Mouse (Mus musculus) frontal cortex, postnatal 14 days (tissue): ENCODE data around the gene Tagln.
A peak's percentile ranks its signal among the peaks of the same experiment; 100 is the strongest.

Experiments used
- DNase-seq, 2 experiments: peaks; one replicate each; pipeline ENCODE4 v3.0.0; 2022; ENCODE audit warnings: low spot score in 2 of 2

Tagln gene

GRCm38 (mm10) chr9:45946182-45946871, 10.5 kb upstream of the Tagln start:
- no peak for DNase-seq

GRCm38 (mm10) chr9:45945721-45946120, 9.9 kb upstream of the Tagln start:
- no peak for DNase-seq

DNA sequence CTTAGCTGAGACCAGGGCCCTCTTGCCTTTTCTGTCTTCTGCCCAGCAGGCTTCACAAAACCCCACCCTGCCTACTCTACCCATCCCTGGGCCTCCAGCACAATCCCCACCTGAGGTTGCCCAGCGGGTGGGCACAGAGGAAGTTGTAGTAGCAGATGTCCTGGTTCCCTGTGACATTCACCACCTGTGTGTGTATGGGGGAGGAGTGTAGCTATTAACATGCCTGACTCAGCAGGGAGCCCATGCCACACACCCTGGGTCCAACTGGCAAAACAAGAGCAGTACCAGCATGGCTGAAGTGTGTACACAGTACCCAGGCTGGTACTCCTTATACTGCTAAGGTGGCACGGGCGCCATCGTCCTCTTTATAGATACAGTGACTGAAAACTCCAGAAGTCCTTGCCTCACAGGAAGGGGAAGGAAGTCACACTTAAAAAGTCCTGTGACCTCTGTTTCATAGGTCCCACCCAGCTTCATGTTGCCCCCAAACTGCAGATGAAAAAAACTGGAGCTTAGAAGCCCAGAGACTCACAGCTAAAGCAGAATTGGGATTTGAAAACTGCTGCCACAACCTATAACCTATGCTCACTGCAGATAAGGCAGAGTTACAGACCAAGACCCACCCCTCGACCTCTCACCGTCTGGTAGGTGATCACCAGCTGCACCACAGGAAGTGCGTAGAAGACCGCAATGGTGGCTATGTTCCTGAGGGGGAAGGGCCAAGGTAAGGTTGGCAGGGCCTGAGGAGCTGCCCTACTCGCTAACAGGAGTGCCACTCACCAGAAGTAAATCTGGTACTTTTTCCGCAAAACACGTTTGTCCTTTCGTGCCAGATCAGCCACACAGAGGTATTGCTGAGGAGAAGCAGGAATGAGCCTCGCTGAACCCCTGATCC, 8.9 kb upstream of the Tagln start:
- no peak for DNase-seq

DNA sequence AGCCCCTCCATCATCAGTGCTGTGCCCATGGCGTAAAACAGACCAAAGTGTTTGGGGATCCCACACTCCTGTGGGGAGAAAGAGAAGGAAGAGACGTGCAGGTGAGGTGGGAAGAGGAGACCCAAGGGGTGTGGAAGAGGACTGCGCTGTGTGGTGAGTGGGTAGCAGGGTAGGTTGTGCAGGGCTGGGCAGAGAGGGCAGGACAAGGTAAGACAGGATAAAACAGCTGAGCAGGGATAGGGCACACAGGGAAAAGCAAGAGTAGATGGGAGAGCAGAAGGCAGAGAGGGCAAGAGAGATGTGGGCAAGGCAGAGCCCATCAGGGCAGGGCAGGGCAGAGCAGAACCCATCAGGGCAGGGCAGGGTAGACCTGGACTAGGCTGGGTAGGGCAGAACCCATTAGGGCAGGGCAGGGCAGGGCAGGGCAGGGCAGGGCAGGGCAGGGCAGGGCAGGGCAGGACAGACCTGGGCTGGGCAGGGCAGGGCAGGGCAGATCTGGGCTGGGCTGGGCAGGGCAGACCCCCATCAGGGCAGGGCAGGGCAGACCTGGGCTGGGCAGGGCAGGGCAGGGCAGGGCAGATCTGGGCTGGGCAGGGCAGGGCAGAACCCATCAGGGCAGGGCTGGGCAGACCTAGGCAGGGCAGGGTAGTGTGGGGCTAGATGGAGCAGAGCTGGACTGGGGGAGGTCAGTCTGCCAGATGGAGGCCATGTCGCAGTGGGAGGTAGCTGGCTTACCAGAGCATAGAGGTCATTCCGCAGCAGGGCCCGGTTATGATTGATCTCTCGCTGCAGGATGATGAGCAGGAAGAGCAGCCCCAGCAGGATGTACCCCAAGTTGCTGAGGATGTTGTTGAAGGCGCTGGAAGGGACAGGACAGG, 8.0 kb upstream of the Tagln start:
- no peak for DNase-seq

DNA sequence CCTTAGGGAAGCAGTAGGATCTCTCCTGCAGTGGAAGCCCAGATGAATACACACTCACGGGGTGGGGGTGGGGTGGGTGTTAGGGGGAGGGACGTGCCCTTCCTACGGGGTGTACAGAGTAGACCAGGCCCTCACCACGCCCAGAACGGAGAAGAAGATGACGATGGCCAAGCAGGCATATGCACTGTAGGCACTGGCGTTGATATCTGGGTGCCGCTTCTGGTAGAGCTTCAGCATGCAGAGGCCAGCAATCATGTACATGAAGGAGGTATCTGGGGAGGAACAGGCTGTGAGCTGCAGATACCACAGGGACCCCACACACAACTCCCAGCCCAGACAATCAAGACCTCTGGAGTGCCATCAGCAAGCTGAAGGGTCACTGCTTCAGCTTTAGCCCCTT, 7.1 kb upstream of the Tagln start:
- DNase-seq = no peak

- no peak for DNase-seq
Observed at GRCm38 (mm10) chr9:45942464-45942863, 6.6 kb upstream of the Tagln start.

DNA sequence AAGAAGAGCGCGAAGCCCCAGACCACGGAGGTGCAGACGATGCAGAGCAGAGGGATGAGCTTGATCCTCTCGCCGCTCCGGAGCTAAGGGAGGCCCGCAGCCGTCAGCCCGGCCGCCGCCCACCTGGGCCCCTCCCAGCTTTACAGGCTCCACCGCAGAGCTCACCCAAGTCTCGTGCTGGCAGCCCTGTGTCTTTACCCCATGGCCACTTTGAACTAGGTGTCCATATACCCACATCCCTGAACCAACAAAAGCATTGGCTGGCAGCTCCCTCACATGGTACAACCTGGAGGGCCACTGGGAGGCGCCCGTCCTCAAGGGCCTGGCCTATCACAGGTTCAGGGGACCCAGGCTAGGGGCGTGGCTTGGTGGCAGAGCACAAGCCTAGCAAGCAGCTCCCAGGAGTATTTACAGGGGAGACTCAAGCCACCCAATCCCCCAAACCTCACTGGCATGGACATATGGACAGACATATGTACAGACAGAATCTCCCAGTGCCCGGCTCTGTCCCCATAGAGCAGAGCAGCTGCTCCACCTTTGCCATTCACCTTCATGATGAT, 5.6 kb upstream of the Tagln start:
- no peak for DNase-seq

DNA sequence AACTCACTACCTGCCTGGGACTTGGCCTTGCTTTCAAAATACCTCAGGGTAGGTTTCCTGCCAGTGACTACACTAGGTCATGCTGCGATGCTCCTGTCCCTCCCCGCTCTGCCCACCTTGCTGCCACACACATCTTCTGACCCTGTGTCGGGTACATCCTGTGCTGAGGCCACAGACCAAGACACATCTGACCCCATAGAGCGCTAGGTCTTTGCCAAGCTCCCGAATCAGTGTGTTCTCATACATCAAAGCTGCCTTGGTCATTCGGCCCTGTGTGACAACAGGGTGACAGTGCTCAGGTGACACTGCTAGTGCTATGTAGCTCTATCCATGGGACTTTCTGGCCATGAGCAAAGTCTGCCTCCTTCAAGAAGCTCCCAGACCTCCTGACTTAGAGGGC, 3.9 kb upstream of the Tagln start:
- no peak for DNase-seq

DNA sequence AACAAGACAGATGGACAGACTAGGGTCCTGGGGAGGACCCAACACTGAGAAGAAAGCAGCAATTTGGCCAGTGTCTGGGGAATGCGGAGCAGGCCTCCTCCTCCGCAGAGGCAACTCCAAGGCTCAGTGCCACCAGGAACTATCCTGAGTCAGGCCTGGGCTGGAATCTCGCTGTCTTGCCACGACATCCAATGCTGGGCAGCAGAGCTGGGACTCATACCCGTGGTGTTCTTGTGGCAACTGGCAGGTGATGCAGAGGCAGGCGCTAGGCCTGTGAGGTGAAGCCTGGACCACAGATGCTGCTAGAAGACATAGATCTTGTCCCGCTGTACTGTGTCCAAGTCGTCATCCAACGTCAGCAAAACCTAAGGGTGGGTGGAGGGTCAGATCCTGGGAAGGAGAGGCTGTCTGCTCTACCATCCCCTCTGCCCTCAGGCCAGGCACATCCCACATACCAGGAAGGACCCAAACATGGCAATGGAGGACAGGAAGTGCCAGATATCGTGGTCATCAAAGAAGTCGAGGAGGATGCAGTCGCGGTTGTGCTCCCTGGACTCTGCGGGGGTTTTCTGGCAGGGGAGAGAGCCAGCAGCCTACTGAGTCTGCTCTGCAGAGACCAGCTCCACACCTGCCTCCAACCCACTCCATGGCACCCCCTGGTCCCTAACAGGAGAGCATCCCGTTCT, 3.2 kb upstream of the Tagln start:
- DNase-seq = no peak

- DNase-seq = no peak
Observed at GRCm38 (mm10) chr9:45938088-45938487, 2.2 kb upstream of the Tagln start.

- peak in 1 of 2 experiments; percentile 49 for DNase-seq
Observed at GRCm38 (mm10) chr9:45936883-45937282, 1.0 kb upstream of the Tagln start.

- DNase-seq = no peak
Observed at GRCm38 (mm10) chr9:45932571-45933415, 3.1 kb downstream of the Tagln start.

GRCm38 (mm10) chr9:45931958-45932357, 3.9 kb downstream of the Tagln start:
- no peak for DNase-seq

DNA sequence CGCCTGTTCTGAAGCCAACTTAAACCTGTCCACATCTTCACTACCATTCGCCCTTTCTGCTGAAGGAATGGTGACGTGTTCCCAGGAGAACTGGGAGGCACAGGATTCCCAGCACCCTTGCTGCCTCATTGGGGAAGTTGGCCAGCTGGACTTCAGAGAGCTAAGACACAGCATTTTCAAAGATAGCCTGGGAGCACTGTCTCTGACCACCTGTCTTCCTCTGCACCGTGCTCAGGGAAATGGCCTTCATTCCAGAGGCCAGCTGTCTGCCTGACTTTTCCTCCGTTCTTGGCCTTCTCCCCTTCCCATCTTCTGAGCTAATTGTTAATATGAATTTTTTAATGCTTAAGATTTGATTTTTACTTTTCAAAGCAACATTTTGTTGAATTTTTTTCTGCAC, 6.6 kb downstream of the Tagln start:
- DNase-seq = no peak

GRCm38 (mm10) chr9:45919895-45920294, 16.0 kb downstream of the Tagln start:
- no peak for DNase-seq

- peak; percentile 49 to 64 for DNase-seq
Observed at GRCm38 (mm10) chr9:45917041-45917934, 18.6 kb downstream of the Tagln start.

GRCm38 (mm10) chr9:45915659-45916058, 20.2 kb downstream of the Tagln start:
- DNase-seq = no peak

DNA sequence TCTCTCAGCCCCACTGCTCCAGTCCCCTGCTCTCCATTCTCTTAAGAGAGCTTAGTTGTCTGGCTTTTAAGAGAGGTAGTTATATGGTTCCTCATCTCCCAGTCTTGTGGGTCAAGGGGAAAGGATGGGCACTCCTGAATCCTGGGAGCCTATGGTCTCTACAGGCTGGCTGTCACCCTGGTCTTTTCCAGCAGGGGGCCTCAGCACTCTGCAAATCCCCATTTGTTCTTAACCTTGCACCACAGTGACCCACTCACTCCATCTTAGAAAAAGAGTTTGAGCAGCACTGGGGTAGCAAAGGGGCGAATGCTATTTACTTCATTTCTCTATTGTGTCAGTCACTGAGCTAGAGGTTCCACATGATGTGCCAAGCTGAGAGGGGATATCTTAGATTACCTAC, 24.2 kb downstream of the Tagln start:
- DNase-seq = peak in 1 of 2 experiments; percentile 38

DNA sequence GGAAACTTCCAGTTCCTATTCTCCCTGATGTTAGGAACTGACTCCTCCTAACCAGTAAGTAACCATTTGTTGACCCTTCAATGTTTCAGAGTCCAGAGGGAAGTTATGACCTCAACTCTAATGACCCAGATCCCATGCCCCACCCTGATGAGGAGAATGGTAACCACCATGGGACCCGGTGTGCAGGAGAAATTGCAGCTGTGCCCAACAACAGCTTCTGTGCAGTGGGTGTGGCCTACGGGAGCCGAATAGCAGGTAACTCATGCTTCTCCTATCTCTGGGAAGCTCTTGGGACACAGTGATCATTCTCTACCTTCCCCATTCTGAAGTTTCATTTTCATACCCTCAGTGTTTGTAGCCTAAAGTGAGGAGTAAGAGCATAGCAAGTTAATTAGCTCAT, 24.9 kb downstream of the Tagln start:
- no peak for DNase-seq
